Mouse (Mus musculus): ENCODE data around the gene Vps52.
"Not testable (repeated sequence)": the region's sequence is repeated elsewhere in the genome, so short reads cannot be mapped to it uniquely, and the experiment has no call there.

The Vps52 gene

GRCm38 (mm10) chr17:33943454-33943853, 12.2 kb upstream of the Vps52 start:
- no peak for DNase-seq

DNA sequence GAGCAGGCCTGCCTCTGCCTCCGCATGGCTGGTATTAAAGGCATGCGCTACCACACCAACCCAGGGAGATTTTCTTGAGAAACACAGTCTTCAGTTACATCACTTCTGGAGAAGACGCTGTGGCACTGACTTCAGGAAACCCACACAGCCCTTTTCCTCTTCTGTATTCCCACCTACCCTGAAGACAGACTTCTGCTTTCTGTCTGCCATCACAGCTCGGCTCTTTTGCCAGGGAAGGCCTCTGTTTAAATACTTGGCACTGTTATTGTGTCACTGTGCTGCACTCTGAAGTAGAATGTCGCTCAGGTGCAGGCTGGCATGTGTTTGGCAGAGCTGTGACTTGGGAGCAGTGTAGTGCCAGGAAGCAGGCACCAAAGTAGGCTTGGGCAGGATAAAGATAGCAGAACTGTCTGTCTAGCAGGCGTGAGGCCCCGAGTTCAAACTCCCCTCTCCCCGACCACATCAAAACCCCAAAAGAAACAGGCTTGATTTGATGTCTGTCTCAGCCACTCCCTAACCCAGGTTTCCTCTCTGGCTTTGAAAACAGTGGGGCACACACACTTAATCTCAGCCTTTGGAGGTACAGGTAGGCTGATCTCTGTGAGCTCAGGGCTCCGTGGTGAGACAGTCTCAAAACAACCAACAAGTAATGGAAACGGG, 8.1 kb upstream of the Vps52 start:
- no peak for DNase-seq

DNA sequence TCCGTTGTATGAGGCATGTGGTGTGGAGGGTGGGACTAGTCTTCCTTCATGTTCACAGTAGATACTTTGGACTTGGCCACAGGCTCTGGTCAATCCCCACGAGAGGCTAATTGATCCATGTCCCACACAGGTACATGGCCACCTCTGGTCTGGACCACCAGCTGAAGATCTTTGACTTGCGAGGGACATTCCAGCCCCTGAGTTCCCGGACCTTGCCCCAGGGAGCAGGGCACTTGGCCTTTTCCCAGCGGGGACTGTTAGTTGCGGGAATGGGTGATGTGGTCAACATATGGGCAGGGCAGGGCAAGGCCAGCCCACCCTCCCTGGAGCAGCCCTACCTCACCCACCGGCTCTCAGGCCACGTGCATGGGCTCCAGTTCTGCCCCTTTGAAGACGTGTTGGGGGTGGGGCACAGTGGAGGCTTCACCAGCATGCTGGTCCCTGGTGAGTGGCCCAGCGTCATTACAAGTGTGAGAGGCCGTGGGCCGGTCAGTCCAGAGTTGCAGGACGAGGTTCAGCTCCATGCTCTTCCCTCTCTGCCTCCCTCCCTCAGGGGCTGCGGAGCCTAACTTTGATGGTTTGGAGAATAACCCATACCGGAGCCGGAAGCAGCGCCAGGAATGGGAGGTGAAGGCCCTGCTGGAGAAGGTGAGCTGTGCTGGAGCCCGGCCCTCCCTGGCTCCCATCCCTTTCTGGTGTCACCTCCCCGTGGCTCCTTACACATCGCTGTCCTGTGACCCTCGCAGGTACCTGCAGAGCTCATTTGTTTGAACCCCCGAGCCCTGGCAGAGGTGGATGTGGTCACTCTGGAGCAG, 7.3 kb upstream of the Vps52 start:
- no peak for DNase-seq

DNA sequence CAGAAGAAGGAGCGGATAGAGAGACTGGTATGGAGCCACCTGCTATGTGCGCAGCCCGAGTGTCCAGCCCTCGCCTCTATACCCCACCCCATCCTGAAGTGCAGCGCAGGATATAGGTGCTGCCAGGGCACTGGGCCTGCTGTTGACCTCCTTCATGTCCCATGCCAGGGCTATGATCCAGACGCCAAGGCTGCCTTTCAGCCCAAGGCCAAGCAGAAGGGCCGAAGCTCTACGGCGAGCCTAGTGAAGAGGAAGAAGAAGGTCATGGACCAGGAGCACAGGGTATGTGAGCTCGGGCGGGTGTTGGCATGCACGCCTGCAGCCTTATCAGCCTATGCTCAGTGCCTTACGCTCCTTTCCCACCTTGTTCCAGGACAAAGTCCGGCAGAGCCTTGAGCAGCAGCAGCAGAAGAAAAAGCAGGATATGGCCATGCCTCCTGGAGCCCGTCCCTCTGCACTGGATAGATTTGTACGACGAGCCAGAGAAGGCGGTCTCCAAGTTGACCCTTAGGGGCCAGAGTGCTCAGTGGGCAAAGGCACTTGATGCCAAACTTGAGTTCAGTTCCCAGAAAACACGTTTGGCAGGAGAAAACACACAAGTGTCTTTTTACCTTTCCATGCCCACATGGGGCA, 6.6 kb upstream of the Vps52 start:
- DNase-seq = no peak

DNA sequence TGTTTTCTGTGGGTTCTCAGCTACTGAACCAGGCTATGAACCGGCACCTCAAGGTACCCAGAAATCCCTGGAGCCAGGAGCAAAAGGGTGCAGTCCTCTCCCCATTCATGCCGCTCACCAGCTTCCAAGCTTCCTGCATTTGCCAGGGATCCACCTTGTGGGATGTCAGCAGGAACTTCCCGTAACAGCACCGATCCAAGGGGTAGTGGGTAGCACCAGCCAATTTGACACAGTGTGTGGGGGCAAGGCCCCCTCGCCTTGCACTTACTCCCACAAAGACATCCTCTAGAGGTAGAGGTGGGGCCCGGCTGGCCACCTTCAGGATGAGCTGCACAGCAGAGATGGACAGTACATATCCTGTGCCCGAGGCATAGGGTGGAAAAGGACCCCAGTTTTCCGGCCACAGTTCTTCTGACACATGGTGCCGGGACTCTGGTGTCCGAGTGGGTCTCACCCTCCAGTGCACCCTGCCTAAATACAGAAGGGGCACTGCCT, 5.4 kb upstream of the Vps52 start:
- DNase-seq = no peak

DNA sequence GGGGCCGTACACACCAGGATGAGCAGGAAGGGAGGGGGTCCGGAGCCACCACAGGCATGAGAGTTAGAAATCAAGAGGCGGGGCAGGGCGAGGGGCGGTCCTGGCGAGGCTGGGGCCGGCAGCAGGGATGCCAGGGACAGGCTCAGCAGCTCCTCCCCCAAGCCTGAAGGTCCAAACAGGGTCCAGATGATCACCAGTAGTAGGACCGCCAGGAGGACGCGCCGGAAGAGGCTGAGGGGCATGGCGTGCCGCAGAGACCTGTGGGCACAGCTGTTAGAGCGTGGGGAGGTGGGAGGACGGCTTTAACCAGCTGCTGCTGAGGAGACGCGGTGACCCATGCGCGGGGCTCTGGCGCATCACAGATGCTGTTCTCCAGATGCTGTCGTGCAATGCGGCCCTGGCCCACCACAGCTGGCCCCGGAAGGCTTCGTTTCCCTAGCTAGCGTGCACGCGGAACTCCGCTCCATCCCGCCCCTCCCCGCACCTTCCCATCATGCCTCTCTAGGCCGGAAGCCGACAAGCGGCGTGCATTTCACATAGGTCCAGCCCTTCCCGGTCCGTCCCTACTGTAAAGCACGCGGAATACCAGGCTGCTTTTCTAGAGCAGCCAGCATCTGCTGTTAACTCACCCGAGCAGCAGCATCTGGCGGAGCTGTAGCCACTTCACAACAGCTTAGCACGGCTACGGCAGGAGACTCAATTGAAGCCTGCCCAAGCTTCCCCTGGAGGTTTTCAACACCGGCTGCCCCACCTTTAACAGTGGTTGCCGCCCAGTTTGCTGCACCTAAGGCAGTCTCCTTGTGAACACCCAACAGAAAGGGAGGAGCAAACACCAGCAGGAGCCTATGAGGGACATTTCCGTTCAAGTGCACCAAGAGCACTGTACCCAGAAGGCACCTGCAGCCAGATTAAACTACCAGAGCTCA, 4.3 kb upstream of the Vps52 start, which contains the start of gene B3galt4:
B3galt4 (minus strand) TSS at position 468 of the 926 bp plus-strand sequence.
- DNase-seq = peak; percentile 67 to 69

GRCm38 (mm10) chr17:33952015-33952414, 3.6 kb upstream of the Vps52 start:
- not testable (repeated sequence) for DNase-seq

DNA sequence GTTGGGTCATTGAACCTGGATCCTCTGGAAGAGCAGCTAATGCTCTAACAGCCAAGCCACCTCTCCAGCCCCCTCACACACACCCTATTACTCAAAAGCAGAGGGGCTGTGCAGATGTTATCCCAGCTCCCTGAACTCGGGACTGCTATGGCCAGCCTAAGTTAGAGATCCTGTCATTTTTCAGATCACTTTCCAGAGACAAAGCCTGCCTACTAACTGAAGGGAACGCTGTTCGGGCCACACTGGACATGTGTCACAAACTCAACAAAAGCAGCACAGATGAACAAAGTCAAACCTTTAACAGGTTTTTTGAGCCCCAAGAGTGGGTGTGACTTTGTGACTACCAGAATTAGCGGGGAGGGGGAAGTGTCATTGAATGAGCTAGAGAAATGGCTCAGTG, 2.7 kb upstream of the Vps52 start:
- DNase-seq = no peak

DNA sequence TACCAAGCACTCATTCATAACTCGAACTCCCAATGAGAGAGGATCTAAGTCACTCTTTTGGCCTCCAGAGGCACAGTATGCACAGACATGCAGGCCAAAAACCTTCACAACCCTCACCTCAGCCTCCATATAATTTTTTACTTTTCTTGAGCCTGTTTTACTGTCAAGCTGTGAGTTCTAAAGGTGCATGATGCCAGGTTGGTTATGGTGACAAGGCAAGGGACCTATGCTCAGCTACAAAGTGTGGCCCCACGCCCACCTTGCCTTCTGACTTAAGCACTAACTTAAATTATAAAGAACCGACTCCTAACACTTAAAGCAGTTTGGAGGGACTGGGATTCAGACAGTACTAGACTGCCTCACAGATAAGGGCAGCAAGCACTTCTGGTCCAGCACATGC, 2.3 kb upstream of the Vps52 start:
- no peak for DNase-seq

DNA sequence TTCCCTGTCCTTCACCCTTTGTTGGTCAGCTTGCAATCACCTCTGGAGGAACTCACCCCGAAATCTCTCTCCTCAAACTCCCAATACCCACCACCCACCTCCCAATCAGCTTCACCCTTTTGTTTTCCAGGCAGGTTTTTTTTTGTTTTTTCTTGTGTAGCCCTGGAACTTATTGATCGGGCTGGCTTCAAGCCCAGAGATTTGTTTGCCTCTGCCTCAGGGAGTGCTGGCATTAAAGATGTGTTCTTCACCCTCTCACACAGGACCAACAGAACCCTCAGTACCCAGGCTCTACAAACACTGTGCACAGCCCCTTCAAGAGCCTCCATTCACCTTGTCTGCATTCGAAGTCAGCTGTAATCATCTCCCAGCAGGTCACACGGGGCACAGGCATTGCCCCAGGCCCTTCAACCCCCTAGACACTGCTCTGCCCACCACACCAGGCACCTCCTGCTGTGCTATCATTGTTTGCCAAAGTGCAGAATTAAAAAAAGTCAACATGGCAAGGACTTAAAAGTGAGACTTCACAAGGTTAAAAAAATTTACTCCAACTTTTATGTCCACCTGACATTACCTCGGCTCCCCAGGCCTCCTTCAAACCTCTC, 1.5 kb upstream of the Vps52 start:
- DNase-seq = no peak

DNA sequence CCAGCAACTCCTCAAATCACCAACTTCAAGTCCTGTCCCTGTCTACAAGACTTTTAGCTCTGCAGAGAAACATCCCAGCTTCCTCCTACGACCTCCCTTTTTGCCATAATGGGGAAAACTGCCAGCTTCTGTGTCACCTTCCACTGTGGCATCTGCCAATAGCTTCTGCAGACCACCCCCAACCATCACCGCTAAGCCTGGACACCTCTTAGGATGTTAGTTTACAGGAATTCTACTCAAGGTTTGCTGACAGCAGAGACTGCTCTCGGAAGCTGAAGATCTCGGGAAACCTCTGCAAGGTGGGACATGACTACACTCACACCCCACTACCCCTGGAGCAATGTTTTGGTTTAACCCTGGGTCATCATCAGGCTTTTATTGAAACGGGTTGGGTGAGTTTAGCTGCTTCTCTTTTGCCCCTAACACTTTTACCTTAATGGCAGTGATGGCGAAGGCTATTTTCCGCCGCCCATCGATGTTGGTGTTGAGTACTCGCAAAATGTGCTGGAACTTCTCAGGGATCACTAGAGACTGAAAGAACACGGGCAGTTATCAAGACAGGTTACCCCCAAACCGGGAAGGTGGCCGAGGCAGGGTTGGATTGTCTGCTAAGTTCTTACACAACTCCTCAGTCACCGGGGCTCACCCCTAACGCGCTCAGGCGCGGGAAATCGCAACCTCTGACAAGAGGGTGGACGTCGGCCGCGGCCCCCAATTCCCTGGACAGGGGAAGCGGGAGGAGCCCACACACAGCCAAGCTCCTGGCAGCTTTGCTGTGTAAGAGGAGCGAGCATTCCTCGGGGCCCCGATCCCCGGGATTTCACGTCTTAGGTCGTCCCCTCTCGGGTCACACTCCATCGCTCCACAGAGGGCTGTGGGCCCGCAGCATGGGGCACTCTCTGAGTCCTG, 712 bp upstream of the Vps52 start:
- DNase-seq = no peak

GRCm38 (mm10) chr17:33956336-33956735, 724 bp downstream of the Vps52 start:
- no peak for DNase-seq

DNA sequence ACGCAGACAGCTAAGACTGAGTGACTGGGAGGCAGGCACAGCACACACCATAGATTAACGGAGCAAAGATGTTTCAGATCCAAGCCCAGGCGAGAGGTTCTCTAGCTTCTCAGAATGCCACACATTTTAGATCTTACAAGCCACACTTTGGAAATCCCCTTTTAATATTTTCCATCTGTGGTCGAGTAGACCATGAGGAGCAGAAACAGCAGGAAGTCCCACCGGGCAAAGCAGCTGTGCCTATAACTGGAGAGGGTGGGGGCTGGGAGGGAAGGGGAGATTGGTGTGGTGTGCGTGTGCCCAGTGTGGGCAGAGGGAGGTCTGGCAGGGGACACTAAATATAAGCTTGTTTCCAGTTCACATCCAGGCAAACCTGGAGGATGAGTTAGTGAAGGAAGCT, 1.9 kb downstream of the Vps52 start:
- DNase-seq = no peak

- DNase-seq = no peak
These were observed 2.8 kb downstream of the Vps52 start for GRCm38 (mm10) chr17:33958451-33958850.

DNA sequence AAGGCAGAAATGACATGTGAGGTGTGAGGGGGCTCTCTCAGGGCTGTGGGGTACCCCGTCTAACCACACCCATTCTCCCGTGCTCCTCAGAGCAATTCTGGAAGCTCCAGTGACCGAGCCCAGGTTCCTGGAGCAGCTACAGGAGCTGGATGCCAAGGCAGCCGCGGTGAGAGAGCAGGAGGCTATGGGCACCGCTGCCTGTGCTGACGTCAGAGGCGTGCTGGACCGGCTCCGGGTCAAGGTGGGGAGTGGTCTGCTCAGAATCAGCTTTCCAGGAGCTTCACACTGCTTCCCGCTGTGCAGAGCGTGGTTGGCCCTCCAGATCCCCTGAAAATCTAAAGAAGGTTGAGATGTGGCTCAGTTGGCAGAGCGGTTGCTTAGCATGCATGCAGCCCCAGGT, 3.5 kb downstream of the Vps52 start:
- no peak for DNase-seq

DNA sequence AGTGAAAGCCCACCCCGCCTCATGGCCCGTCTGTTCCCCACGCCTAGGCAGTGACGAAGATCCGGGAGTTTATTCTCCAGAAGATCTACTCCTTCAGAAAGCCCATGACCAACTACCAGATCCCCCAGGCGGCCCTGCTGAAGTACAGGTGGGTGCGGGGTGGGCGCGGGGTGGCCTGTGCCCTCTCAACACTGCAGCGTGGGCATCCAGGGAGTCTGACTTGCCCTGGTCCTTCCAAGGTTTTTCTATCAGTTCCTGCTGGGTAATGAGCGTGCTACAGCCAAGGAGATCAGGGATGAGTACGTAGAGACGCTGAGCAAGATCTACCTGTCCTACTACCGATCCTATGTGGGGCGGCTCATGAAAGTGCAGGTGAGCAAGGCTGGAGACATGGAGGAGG, 4.3 kb downstream of the Vps52 start:
- no peak for DNase-seq

DNA sequence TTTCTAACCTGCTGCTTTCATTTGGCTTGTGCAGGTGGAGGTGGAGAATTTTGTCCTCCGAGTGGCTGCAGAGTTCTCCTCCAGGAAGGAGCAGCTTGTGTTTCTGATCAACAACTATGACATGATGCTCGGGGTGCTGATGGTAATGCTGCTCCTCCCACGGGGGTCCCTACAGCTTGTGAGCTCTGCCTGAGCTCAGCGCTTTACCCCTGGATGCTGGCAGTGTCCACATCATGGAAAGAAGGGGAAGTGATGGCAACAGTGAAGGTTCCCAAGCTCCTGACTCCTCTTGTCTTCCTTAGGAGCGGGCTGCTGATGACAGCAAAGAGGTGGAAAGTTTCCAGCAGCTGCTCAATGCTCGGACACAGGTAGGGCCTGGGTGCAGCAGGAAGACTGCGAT, 7.3 kb downstream of the Vps52 start:
- DNase-seq = no peak

DNA sequence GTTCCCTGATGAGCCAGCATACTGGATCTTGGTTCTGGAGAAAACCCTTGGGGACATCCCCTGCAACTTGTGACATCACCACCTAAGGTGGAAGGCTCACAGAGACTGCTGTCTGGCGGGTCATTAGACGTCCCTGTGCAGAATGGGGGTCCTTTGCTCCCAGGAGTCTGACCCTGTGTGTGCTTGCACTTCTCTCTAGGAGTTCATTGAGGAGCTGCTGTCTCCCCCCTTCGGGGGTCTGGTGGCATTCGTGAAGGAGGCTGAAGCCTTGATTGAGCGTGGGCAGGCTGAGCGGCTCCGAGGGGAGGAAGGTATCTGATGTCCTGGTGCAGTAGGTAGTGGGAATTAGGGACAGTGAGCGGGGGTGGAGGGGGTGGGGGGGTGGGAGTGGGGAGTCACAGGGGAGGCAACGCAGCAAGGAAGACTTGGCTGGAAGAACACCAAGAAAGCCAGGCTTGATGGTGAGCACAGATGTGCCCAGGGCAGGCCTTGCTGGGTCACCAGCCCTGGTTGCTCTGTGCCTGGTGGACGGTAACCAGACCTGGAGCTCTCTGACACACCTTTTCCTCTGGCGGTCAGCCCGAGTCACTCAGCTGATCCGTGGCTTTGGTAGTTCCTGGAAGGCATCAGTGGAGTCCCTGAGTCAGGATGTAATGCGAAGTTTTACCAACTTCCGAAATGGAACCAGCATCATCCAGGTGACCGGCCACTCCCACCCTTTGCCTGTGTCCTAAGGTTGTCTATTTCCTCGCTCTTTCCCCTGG, 9.7 kb downstream of the Vps52 start:
- no peak for DNase-seq

DNA sequence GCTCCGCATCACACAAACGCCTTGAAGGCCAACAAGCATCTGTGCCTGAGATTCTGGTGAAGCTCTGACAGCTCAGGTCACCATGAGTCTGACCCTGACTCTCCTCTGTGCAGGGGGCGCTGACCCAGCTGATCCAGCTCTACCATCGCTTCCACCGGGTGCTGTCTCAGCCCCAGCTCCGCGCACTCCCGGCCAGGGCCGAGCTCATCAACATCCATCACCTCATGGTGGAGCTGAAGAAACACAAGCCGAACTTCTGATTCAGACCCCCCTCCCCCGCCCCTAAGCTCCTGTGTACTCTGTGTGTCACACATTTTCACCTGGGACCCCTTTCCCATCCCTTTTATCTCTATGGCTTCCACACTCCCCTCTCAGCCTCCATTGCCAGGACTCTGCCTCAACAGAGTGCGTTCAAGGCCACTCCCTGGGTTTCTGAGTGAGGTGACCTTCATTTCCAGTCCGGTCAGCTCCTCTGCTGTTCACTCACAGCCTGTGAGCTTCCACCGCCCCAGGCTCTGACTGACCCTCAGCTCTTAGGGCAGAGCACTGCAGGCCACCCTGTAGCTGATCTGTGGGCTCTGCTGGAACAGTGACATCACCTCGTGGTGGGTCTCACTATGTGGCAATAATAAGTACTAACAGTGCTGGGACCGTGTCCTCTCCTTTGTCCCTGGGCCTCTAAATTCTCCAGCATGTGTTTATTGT, 10.4 kb downstream of the Vps52 start:
- DNase-seq = no peak

- peak in 1 of 2 experiments; percentile 59 for DNase-seq
These were observed 12.9 kb downstream of the Vps52 start for GRCm38 (mm10) chr17:33968489-33968888.
